Mouse (Mus musculus) splenic B cell, adult 2 months (primary cell): Measurements from ENCODE around the gene Mpz.
A peak's percentile ranks its signal among the peaks of the same experiment; 100 is the strongest.
"Not testable (repeated sequence)": the region's sequence is repeated elsewhere in the genome, so short reads cannot be mapped to it uniquely, and the experiment has no call there.

Source experiments
- DNase-seq: peaks from one replicate; pipeline ENCODE4 v3.0.0-alpha.2; 2011; ENCODE audit warnings: low read depth, low spot score
- H3K27me3 ChIP-seq: 2 replicates; pipeline ENCODE4 v1.6.1; 2012; ENCODE audit warnings: mild to moderate bottlenecking, low read length, moderate library complexity, mixed read lengths; ENCODE audit not compliant: control insufficient read depth, poor library complexity, insufficient read depth, severe bottlenecking
- H3K36me3 ChIP-seq: 2 replicates; pipeline ENCODE4 v1.6.1; 2012; ENCODE audit warnings: mild to moderate bottlenecking, low read length, moderate library complexity, mixed read lengths; ENCODE audit not compliant: control insufficient read depth, poor library complexity, insufficient read depth, severe bottlenecking

Gene Mpz

DNA sequence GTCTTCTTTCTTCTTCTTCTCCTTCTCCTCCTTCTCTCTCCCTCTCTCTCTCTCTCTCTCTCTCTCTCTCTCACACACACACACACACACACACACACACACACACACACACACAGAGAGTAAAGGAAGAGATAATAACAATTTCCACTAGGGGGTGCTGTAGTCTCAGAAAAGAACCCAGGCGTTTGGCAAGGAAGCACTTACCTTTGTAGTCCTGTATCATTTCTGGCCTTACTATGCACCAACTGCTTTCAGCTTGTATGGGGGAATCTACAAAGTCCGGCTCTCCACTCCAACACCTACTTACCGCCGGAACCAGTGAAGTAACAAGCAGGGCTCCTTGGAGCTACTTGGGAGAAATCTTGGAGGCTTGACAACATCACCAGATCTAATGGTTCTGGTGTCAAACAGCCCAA lies 32.2 kb upstream of the Mpz start:
- no peaks in the 10 kb centered on the region for H3K36me3 ChIP-seq
- H3K27me3 ChIP-seq, result no peaks in the 10 kb centered on the region; the same call in 1 of the 2 replicates
- DNase-seq, result peak; percentile 88

DNA sequence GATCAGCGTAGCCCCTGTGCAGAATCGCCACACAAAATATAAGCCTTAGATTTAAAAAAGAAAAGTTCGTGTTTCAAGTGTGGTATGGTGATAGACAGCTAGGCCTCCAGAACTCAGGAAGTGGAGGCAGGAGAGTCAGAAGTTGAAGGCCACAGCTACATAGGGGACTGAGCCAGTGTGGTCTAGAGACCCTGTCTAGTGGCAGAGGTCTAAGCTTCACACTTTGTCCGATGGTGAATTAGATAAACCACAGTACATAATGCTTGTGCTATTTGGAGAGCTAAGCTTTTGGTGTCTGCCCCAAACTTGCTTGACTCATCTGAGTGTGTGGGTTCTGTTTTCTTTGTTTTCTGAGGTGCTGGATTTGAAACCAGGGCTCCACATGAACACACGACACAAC lies 31.5 kb upstream of the Mpz start:
- no peaks in the 10 kb centered on the region for H3K36me3 ChIP-seq
- no peaks in the 10 kb centered on the region; the same call in 1 of the 2 replicates for H3K27me3 ChIP-seq
- DNase-seq, result no peak

DNA sequence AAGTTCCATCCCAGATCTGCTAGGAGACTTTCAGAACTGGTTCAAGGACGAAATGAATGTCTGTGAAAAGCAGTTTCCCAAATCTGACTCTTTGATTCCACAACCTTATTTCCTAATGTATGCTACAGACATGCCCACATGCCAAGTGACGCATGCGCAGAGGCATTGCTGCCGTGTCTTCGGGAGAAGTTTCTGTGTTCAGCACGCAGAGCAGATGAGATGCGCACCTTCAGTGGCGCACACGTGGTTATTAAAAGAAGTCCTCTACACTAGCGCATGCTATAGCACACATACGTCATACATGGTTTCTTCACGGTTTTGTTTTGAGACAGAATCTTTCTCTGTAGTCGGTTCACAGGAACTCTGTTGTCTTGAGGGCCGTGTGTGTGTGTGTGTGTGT lies 31.1 kb upstream of the Mpz start:
- no peak for DNase-seq
- Histone ChIP-seq H3K27me3 (no peaks in the 10 kb centered on the region; the same call in 1 of the 2 replicates), H3K36me3 (no peaks in the 10 kb centered on the region)

GRCm38 (mm10) chr1:171120893-171121292 lies 29.6 kb upstream of the Mpz start:
- no peak for DNase-seq
- H3K36me3 ChIP-seq, result no peaks in the 10 kb centered on the region
- no peaks in the 10 kb centered on the region; the same call in 1 of the 2 replicates for H3K27me3 ChIP-seq

- no peaks in the 10 kb centered on the region for H3K36me3 ChIP-seq
- DNase-seq, result no peak
- no peaks in the 10 kb centered on the region; the same call in 1 of the 2 replicates for H3K27me3 ChIP-seq
Observed at GRCm38 (mm10) chr1:171121839-171122238, 28.7 kb upstream of the Mpz start.

DNA sequence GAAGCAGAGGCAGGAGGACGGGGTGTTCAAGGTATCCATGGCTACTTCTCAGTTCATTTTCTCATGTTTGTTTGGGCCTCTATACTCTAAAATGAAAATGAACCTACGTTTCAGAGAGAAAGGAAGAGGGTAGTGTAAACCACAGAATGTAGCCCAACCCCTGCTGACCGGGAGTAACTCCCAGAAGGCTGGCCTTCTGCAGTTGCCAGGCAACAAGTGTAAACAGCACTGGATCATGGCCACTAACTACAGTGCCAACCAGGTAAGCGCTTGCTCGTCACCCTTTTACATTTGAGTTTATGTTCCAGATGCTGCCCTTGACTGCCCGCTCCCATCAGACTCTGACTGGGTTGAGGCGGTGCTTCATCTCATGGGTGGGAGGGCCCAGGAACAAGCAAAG lies 27.6 kb upstream of the Mpz start:
- Histone ChIP-seq H3K36me3 (no peaks in the 10 kb centered on the region), H3K27me3 (no peaks in the 10 kb centered on the region; the same call in 1 of the 2 replicates)
- peak; percentile 76 for DNase-seq

- no peak for DNase-seq
- no peaks in the 10 kb centered on the region for H3K27me3 ChIP-seq
- no peaks in the 10 kb centered on the region for H3K36me3 ChIP-seq
Observed at GRCm38 (mm10) chr1:171124398-171124797, 26.1 kb upstream of the Mpz start.

GRCm38 (mm10) chr1:171129251-171129650 lies 21.3 kb upstream of the Mpz start:
- Histone ChIP-seq H3K36me3 (peaks cover under 1% of the 10 kb centered on the region; the same call in 1 of the 2 replicates), H3K27me3 (no peaks in the 10 kb centered on the region)
- DNase-seq, result no peak

DNA sequence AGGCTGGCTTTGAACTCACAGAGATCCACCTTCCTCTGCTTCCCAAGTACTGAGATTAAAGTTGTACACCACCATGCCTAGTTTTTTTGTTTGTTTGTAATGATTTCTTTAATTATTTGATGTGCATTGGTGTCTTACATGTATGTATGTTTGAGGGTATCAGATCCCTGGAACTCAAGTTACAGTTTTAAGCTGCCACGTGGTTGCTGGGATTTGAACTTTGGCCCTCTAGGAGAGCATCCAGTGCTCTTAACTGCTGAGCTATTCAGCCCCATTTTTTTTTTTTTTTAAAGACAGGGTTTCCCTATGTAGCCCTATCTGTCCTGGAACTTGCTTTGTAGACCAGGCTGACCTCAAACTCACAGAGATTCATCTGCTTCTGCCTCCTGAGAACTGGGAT lies 19.5 kb upstream of the Mpz start:
- Histone ChIP-seq H3K27me3 (no peaks in the 10 kb centered on the region), H3K36me3 (peaks cover 4% of the 10 kb centered on the region; the same call in 1 of the 2 replicates)
- DNase-seq, result no peak

GRCm38 (mm10) chr1:171135600-171135999 lies 14.9 kb upstream of the Mpz start:
- Histone ChIP-seq H3K27me3 (no peaks in the 10 kb centered on the region), H3K36me3 (peaks cover 7% of the 10 kb centered on the region; the same call in 1 of the 2 replicates)
- no peak for DNase-seq

DNA sequence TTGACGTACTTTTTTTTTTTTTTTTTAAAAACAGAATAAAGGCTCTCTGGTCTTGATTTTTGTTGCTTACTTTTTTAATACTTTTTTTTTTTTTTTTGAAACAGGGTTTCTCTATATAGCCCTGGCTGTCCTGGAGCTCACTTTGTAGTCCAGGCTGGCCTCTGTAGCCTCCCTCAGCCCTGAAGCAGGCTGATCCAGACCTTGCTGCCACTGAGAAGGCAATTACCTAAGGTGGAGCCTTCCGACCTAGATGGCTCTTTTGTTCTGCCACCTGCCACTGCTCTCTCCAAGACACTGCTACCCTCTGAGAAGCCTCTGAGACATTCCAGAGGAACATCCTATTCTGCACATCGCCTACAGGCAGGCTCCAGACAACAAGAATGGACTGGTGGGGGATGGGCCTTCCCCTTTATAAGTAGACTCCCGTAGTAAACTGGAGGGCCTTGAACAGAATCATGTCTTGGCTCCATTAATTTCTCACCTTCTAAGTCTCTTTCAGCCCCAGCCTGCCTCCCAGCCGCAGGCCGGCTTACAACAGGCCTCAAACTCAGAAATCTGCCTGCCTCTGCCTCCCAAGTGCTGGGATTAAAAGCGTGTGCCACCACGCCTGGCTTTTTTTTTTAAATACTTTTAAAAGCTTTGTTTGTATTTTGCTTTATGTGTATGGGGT lies 12.9 kb upstream of the Mpz start:
- DNase-seq, H3K27me3 ChIP-seq, H3K36me3 ChIP-seq: not testable (repeated sequence)

GRCm38 (mm10) chr1:171142981-171143380 lies 7.5 kb upstream of the Mpz start:
- not testable (repeated sequence) for H3K27me3 ChIP-seq, DNase-seq, H3K36me3 ChIP-seq

GRCm38 (mm10) chr1:171150838-171151391 lies 404 bp downstream of the Mpz start:
- H3K36me3 ChIP-seq, result no peaks in the 10 kb centered on the region
- no peak for DNase-seq
- H3K27me3 ChIP-seq, result no peaks in the 10 kb centered on the region

- Histone ChIP-seq H3K36me3 (no peaks in the 10 kb centered on the region), H3K27me3 (no peaks in the 10 kb centered on the region)
- DNase-seq, result no peak
Observed at GRCm38 (mm10) chr1:171151966-171152365, 1.5 kb downstream of the Mpz start.

DNA sequence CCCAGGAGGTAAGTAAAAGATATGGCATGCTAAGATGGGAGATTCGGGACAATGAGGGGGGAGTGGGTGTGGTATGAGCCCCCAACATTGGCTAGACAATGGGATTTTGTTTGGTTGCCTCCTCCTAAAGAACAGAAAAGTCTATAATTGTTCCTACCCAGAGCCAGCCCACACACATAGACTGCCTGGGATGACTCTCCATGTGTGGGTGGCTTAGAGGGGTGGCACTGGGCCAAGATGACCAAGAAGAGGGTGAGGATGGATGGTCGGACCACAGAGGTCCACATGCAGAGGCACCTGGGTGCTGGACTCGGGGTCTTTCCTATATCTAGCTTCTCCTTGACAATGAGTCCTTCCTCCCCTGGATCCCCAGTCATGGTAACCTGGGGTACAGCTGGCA lies 6.1 kb downstream of the Mpz start:
- Histone ChIP-seq H3K36me3 (no peaks in the 10 kb centered on the region), H3K27me3 (no peaks in the 10 kb centered on the region)
- DNase-seq, result no peak

GRCm38 (mm10) chr1:171157965-171158364 lies 7.5 kb downstream of the Mpz start:
- DNase-seq, result no peak
- H3K27me3 ChIP-seq, result no peaks in the 10 kb centered on the region
- H3K36me3 ChIP-seq, result no peaks in the 10 kb centered on the region
